Mouse (Mus musculus) gastrocnemius, postnatal 4 days (tissue): ENCODE measurements around the gene Pds5a. TPM values are rescaled to one million over a fixed set of nuclear protein-coding genes. Genes with fewer than 3 reads are reported as not detected.

Source experiments
- DNase-seq, 2 experiments: peaks; one replicate each; pipeline ENCODE4 v3.0.0; 2021 to 2022; ENCODE audit warnings: low spot score in 2 of 2, mixed read lengths in 2 of 2
- total RNA-seq, 2 experiments: library from RNA; stranded (reverse); gene quantifications; 2 replicates each; pipeline ENCODE4 v1.2.3; 2021

Pds5a gene
- total RNA-seq, 2 experiments from 2014 or later = 84.5 to 85.6 TPM

DNA sequence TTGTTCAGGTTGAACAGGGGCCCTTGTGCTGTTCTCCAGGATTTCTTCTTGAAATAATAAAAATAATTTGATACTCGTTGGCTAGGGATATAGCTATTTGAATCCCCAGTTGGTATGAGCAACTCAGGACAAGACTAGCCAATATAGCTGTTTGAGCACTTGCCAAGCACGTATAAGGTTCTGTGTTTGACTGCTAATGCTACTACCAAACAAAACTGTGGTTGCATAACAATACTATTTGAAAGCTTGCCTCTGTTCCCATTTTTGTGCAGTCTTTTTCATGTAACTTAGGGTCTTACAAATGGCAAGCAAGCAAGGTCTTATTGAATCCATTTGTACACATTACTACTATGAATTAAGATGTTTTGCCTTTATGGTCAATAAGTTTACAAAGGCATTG is 122.2 kb downstream of the Pds5a start:
- DNase-seq = no peak

DNA sequence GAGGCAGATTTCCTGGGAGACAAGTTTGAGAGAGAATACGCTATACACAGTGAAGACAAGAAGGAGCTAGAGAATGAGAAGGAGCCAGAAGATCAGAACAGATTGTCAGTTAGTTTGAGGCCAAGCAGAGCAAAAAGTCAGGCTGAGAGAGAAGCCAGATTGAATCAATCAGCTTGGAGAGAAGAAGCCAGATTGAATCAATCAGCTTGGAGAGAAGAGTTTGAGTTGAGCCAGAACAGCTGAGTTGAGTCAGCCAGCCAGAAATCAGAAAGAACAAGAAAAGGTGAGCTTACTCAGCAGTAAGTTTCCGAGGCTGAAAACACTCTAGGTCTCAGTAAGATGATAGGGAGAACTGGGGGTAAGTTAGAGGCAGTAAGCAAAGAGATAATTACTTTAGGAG is 123.2 kb downstream of the Pds5a start:
- DNase-seq = no peak

DNA sequence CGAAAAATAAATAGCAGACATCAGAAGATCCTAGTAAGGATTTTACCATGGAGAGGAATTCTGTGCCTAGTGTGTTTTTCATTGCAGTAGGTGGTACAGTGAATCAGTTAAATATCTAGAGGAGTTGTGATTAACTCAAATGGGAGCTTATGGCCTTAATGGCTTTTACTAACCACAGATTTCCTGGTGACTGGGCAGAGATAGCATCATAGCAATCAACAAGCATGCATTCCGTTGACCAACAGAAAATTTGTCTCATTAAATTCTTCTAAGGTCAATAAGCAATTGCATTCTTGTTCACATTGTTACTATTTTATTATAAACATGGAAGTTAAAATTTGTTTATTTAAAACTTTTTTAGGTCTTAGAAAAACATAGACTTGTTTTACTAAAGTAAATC is 132.6 kb downstream of the Pds5a start:
- DNase-seq = no peak

GRCm38 (mm10) chr5:65561125-65561893 is 136.8 kb downstream of the Pds5a start:
- no peak for DNase-seq

DNA sequence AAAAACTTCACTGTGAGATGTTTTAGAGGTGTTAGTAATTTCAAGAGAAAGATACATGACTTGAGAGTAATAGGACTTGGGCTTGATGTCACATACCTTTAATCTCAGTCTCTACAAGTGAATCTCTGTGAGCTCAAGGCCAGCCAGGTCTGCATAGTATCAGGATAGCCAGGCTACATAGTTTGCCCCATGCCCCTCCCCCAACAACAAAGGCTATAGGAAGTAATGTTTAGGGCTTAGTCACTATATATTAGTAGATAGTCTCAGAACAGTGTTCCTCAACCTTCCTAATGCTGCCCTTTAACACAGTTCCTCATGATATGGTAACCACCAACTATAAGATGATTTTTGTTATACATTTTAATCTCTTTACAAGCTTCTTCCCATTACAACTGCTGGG is 141.0 kb downstream of the Pds5a start:
- DNase-seq = no peak

Other genes starting within 250 kb of the Pds5a start
- gene Gm43552, start 205.4 kb downstream of the Pds5a start, total RNA-seq = 1 to 10 TPM in 1 of 2 experiments, not detected in 1; 3.0 TPM
- 10 to 100 TPM; 63.6 to 70.2 TPM for gene Smim14, start 161.1 kb downstream of the Pds5a start, total RNA-seq
- 10 to 100 TPM; 77.9 to 88.6 TPM for gene Ube2k, start 161.0 kb downstream of the Pds5a start, total RNA-seq
- gene N4bp2, start 65.2 kb upstream of the Pds5a start, total RNA-seq = 10 to 100 TPM; 61.3 to 67.5 TPM
- 1 to 10 TPM; 1.9 to 2.4 TPM for gene Rhoh, start 162.9 kb upstream of the Pds5a start, total RNA-seq
- gene Chrna9, start 236.6 kb upstream of the Pds5a start, total RNA-seq = 10 to 100 TPM; 25.6 to 32.2 TPM